Mouse (Mus musculus): ENCODE measurements around the gene Olfr1316. TPM values are rescaled to one million over a fixed set of nuclear protein-coding genes. Genes with fewer than 3 reads are reported as not detected.

The Olfr1316 gene
- polyA plus RNA-seq (2015; fragmentation: Illumina TruSeq; extraction: RNeasy Lipid Tissue Mini Kit (QIAGEN cat#74804); ENCODE audit: insufficient read depth, low read depth, low replicate concordance), result not detected

DNA sequence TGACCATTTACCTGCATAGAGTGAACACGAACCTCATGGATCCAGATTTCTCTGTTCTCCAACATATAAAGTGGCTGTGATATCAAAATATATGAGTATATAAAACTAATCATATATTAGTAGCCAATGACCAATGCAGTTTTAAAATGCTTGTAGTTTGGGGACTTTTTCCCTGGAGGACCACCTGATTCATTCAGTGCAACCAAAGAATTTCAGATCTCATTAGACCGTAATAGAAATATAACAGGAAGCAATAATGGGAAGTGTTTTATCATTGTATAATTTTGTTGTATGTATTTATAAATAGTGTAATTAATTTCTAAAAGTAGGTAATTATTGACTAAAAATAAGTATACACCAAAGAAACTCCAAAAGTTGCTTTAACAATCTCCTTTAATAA is at the start of gene Olfr1316:
Gene Olfr1316 (minus strand): TSS at position 101 of the 400 bp plus-strand sequence.

DNA sequence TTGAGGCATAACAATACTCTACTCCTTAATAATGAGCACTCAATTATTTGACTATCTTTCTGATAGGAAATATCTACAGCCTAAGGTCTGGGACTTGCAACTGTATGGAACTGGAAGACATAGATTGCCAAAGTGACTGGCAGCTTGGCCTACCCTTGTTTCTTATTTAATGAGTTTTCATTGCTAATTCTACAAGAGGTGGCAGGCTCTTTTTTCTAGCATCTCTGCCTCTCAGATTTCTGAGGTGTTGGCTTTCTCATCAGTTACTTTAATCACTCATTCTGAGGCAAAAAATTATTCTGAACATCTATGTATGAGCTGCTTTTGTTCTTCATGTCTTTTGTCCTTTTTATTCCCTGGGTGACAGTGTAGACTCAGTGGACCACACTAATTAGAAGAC is 19.1 kb upstream of the Olfr1316 start, which contains the start of gene Olfr1318:
Gene Olfr1318 (plus strand): TSS at position 301 of the 400 bp plus-strand sequence.

DNA sequence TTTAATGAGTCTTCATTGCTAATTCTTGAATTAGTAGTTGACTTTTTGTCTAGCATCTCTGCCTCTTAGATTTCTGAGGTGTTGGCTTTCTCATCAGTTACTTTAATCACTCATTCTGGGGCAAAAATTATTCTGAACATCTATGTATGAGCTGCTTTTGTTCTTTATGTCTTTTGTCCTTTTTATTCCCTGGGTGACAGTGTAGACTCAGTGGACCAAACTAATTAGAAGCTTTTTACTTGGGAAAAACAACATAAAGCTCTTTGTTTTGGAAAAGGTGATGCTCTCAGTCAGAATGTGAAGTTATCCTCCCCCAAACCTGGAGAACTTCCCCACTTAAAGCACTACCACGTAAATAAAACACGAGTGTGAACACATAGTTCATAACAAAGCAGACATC is 5.3 kb upstream of the Olfr1316 start, which contains the start of gene Olfr1317:
Gene Olfr1317 (plus strand): TSS at position 301 of the 400 bp plus-strand sequence.

DNA sequence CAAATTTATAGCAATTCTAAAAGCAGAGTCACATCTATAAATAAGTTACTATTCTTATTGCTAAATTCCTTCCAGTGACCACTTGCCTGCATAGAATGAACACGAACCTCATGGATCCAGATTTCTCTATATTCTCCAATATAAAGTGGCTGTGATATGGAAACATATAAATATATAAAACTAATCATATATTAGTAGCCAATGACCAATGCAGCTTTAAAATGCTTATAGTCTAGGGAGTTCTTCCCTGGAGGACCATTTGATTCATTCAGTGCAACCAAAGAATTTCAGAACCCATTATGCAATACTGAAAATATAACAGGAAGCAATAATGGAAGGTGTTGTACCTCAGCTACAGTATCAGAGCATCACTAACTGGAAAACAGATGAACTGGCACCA is 19.4 kb downstream of the Olfr1316 start, which contains the start of gene Olfr1315-ps1:
Gene Olfr1315-ps1 (minus strand): TSS at position 101 of the 400 bp plus-strand sequence.

DNA sequence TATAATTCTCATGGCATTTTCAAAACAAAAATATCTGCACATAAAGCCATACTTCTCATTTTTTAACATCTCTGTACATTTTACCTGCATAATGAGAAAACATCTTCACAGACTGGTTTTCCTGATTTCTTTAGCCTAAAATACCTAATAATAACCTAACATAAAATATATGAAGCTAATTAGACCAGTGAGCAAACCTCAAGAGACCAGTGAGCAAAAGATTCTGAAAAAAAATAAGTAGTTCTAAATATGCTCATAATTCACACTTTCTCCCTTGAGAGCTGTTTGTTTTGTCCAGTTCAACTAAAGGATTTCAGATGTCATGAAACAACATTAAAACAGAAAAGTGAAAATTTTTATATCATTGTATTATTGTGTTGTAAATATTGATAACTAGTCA is 38.1 kb downstream of the Olfr1316 start, which contains the start of gene Olfr1314:
Gene Olfr1314 (minus strand): TSS at position 101 of the 400 bp plus-strand sequence.

DNA sequence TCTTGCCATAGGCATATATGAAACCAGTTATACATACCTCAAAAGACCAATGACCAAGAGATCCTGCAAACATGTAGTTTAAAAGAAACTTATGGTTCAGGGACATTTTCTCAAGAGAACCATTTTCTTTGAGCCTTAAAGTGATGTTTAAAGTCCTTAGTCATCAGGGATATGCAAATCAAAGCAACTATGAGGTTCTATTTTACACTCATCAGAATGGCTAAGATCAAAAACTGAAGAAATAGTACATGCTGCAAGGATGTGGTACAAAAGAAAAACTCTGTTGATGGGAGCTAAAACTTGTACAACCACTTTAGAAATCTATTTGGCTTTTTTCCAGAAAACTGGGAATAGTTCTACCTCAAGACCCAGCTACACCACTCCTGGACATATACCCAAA is 57.0 kb downstream of the Olfr1316 start, which contains the start of gene Olfr1313:
Gene Olfr1313 (minus strand): TSS at position 101 of the 400 bp plus-strand sequence.

Other genes with a start within 250 kb of the Olfr1316 start
- not detected for gene Olfr1306, start 218.7 kb downstream of the Olfr1316 start, polyA plus RNA-seq (2015; fragmentation: Illumina TruSeq; extraction: RNeasy Lipid Tissue Mini Kit (QIAGEN cat#74804); ENCODE audit: insufficient read depth, low read depth, low replicate concordance)
- not detected for gene Olfr1307, start 185.5 kb downstream of the Olfr1316 start, polyA plus RNA-seq (2015; fragmentation: Illumina TruSeq; extraction: RNeasy Lipid Tissue Mini Kit (QIAGEN cat#74804); ENCODE audit: insufficient read depth, low read depth, low replicate concordance)
- gene Olfr1308, start 170.0 kb downstream of the Olfr1316 start, polyA plus RNA-seq (2015; fragmentation: Illumina TruSeq; extraction: RNeasy Lipid Tissue Mini Kit (QIAGEN cat#74804); ENCODE audit: insufficient read depth, low read depth, low replicate concordance), result not detected
- not detected for gene Olfr1309, start 144.7 kb downstream of the Olfr1316 start, polyA plus RNA-seq (2015; fragmentation: Illumina TruSeq; extraction: RNeasy Lipid Tissue Mini Kit (QIAGEN cat#74804); ENCODE audit: insufficient read depth, low read depth, low replicate concordance)
- gene Olfr1310, start 122.3 kb downstream of the Olfr1316 start, polyA plus RNA-seq (2015; fragmentation: Illumina TruSeq; extraction: RNeasy Lipid Tissue Mini Kit (QIAGEN cat#74804); ENCODE audit: insufficient read depth, low read depth, low replicate concordance), result not detected
- not detected for gene Olfr1311, start 110.6 kb downstream of the Olfr1316 start, polyA plus RNA-seq (2015; fragmentation: Illumina TruSeq; extraction: RNeasy Lipid Tissue Mini Kit (QIAGEN cat#74804); ENCODE audit: insufficient read depth, low read depth, low replicate concordance)
- not detected for gene Olfr1312, start 84.7 kb downstream of the Olfr1316 start, polyA plus RNA-seq (2015; fragmentation: Illumina TruSeq; extraction: RNeasy Lipid Tissue Mini Kit (QIAGEN cat#74804); ENCODE audit: insufficient read depth, low read depth, low replicate concordance)
- gene Olfr1313, start 57.1 kb downstream of the Olfr1316 start, polyA plus RNA-seq (2015; fragmentation: Illumina TruSeq; extraction: RNeasy Lipid Tissue Mini Kit (QIAGEN cat#74804); ENCODE audit: insufficient read depth, low read depth, low replicate concordance), result not detected
- not detected for gene Olfr1314, start 38.2 kb downstream of the Olfr1316 start, polyA plus RNA-seq (2015; fragmentation: Illumina TruSeq; extraction: RNeasy Lipid Tissue Mini Kit (QIAGEN cat#74804); ENCODE audit: insufficient read depth, low read depth, low replicate concordance)
- gene Olfr1315-ps1, start 19.5 kb downstream of the Olfr1316 start, polyA plus RNA-seq (2015; fragmentation: Illumina TruSeq; extraction: RNeasy Lipid Tissue Mini Kit (QIAGEN cat#74804); ENCODE audit: insufficient read depth, low read depth, low replicate concordance), result not detected
- not detected for gene Olfr1317, start 5.4 kb upstream of the Olfr1316 start, polyA plus RNA-seq (2015; fragmentation: Illumina TruSeq; extraction: RNeasy Lipid Tissue Mini Kit (QIAGEN cat#74804); ENCODE audit: insufficient read depth, low read depth, low replicate concordance)
- gene Olfr1318, start 19.2 kb upstream of the Olfr1316 start, polyA plus RNA-seq (2015; fragmentation: Illumina TruSeq; extraction: RNeasy Lipid Tissue Mini Kit (QIAGEN cat#74804); ENCODE audit: insufficient read depth, low read depth, low replicate concordance), result not detected
- 4.5 TPM for gene Lpcat4, start 104.5 kb upstream of the Olfr1316 start, polyA plus RNA-seq (2015; fragmentation: Illumina TruSeq; extraction: RNeasy Lipid Tissue Mini Kit (QIAGEN cat#74804); ENCODE audit: insufficient read depth, low read depth, low replicate concordance)
- gene Nutm1, start 124.3 kb upstream of the Olfr1316 start, polyA plus RNA-seq (2015; fragmentation: Illumina TruSeq; extraction: RNeasy Lipid Tissue Mini Kit (QIAGEN cat#74804); ENCODE audit: insufficient read depth, low read depth, low replicate concordance), result not detected
- gene Nop10, start 126.9 kb upstream of the Olfr1316 start, polyA plus RNA-seq (2015; fragmentation: Illumina TruSeq; extraction: RNeasy Lipid Tissue Mini Kit (QIAGEN cat#74804); ENCODE audit: insufficient read depth, low read depth, low replicate concordance), result 25.2 TPM
- gene Slc12a6, start 130.8 kb upstream of the Olfr1316 start, polyA plus RNA-seq (2015; fragmentation: Illumina TruSeq; extraction: RNeasy Lipid Tissue Mini Kit (QIAGEN cat#74804); ENCODE audit: insufficient read depth, low read depth, low replicate concordance), result 9.5 TPM
- not detected for gene Gm21985, start 131.3 kb upstream of the Olfr1316 start, polyA plus RNA-seq (2015; fragmentation: Illumina TruSeq; extraction: RNeasy Lipid Tissue Mini Kit (QIAGEN cat#74804); ENCODE audit: insufficient read depth, low read depth, low replicate concordance)
- gene Emc4, start 233.1 kb upstream of the Olfr1316 start, polyA plus RNA-seq (2015; fragmentation: Illumina TruSeq; extraction: RNeasy Lipid Tissue Mini Kit (QIAGEN cat#74804); ENCODE audit: insufficient read depth, low read depth, low replicate concordance), result 17.5 TPM
- gene Katnbl1, start 244.2 kb upstream of the Olfr1316 start, polyA plus RNA-seq (2015; fragmentation: Illumina TruSeq; extraction: RNeasy Lipid Tissue Mini Kit (QIAGEN cat#74804); ENCODE audit: insufficient read depth, low read depth, low replicate concordance), result 3.3 TPM

Data from pancreas, adult 10 weeks (tissue).